Mouse (Mus musculus): Measurements from ENCODE around the gene Slc35f6. TPM values are rescaled to one million over a fixed set of nuclear protein-coding genes. Genes with fewer than 3 reads are reported as not detected.

The Slc35f6 gene
- total RNA-seq (2022), result 10 to 100 TPM; 37.6 to 43.3 (median 39.8) TPM

DNA sequence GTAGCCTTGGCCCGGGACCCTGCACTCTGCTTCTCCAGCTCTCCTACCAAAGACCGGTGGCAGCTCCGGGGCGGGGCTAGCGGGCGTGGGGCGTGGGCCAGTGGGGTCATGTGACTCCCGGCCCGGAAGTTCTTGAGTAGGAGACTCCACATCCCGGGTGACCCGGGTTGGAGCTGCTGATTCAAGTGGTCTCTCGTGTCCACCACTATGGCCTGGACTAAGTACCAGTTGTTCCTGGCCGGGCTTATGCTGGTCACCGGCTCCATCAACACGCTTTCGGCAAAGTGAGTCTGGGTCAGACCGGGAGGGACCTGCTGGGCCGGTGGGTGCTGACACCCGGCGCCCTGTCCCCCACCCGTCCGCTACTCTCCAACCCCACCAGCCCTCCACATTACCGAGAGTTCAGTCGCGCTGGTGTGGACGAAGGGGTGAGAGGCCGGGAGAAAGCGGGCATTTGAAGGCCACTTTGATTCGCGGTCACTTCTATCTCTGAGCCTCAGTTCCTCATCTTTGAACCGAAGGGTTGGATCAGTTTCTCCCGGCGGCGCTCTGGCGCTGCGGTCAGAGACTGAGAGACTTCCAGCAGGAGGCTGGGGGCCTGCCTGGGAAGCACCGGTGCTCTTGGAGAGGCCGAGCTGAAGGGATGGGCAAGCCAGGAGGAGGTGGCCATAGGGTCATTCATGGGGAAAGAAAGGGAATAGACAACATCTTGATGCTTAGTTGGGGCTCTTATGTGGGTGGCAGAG lies at the start of gene Slc35f6:
Slc35f6 (plus strand) TSS at position 119 of the 746 bp plus-strand sequence.
- peak; percentile 90 to 92 for DNase-seq (ENCODE audit: low spot score in 2 of 2)

GRCm38 (mm10) chr5:30601397-30601796 lies 46.3 kb upstream of the Slc35f6 start:
- no peak for DNase-seq (ENCODE audit: low spot score in 2 of 2)

GRCm38 (mm10) chr5:30603255-30603654 lies 44.5 kb upstream of the Slc35f6 start:
- DNase-seq (ENCODE audit: low spot score in 2 of 2), result no peak

DNA sequence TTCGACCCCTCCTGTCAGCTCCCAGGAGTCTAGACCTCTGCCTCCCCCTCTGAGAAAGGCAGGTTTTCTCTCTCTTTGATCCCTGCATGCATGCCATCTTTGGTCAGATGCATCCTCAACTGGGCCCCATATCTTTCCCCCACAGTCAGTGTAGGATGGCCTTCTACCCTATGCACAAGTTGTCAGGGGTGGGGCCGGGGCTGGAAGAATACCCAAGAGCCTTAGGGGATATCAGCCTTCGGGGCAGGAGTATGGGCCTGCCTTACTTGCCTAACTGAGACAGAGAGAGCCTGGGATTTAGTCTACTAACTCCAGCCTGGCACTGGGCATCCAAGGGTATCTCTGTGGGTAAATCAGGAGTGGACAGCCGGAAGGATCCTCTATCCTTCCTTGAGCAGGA lies 43.8 kb upstream of the Slc35f6 start:
- DNase-seq (ENCODE audit: low spot score in 2 of 2), result no peak

DNA sequence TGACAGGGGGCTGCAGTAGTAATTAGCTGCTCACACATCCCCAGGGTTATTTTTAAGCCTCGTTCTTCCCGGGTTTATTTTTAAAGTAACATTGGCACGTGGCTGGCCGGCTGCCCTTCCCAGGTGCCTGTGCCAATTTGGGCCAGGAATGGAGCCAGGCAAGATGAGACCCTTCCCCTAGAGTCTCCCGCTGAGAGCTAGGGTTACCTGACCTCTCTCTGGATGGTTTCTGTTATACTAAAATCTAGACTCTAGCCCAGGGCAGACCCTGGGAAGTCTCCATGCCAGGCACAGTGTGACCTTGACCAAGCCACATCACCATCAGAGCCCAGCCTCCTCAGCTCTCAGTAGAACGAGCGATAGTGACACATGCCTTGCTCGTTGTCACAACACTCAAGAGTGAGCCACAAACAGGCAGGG lies 43.0 kb upstream of the Slc35f6 start:
- DNase-seq (ENCODE audit: low spot score in 2 of 2), result no peak

GRCm38 (mm10) chr5:30605649-30606048 lies 42.1 kb upstream of the Slc35f6 start:
- DNase-seq (ENCODE audit: low spot score in 2 of 2), result no peak

- peak; percentile 56 to 90 for DNase-seq (ENCODE audit: low spot score in 2 of 2)
Measured at GRCm38 (mm10) chr5:30606424-30607073, 41.2 kb upstream of the Slc35f6 start.

DNA sequence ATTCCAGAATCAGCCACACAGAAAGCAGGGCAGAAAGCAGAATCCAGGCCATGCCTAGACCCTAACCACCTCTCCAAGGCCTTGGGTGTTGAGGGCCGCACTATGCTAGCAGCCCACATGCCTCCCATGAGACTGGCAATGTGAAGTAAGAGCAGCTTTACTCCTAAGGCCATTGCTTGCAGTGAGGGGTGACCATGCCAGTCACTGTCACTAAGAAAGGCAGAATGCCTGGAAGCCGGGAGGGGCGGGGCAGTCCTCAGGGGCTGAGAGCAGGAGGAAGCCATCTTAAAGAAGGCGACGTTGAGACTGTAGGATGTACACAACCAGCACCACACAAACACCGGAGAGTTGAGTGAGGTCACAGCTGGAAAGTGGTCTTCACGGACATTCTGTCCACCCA lies 38.6 kb upstream of the Slc35f6 start:
- DNase-seq (ENCODE audit: low spot score in 2 of 2), result no peak

- DNase-seq (ENCODE audit: low spot score in 2 of 2), result no peak
Measured at GRCm38 (mm10) chr5:30609918-30610645, 37.7 kb upstream of the Slc35f6 start.

DNA sequence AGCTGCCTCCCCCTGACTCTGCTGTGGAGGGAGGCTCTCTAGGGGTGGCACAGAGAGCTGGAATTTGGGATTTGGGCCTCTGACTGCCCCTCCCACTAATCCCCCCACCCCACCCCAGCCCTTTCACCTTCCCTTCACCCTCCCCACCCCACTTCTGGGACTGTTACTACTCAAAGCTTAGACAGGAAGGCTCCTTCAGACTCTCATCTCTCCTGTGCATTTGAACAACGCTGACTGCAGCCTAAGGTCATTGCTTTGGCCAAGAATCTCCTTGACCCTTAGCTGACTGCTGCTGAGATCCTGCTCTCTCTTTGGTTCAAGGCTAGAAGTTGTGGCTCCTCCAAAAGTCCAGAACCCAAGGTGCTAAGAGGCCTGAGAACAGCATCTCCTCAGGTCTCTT lies 36.6 kb upstream of the Slc35f6 start:
- DNase-seq (ENCODE audit: low spot score in 2 of 2), result no peak

- DNase-seq (ENCODE audit: low spot score in 2 of 2), result no peak
Measured at GRCm38 (mm10) chr5:30611689-30612088, 36.0 kb upstream of the Slc35f6 start.

DNA sequence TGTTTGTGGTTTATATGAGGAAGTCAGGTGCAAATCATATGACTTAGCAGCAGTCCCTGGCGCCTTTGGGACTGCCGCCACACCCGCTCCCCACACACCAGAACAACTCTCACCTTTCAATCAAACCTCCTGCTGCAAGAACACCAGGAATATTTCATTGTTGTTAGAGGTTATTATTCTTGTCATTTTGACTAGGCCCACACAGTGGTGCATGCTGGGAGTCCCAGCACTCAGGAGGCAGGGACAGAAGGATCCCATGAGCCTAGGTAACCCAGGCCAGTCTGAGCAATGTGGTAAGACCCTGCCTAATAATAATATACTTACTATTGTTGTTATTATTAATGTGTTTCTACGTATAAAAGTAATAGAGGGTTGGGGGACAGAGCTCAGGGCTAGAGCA lies 35.2 kb upstream of the Slc35f6 start:
- DNase-seq (ENCODE audit: low spot score in 2 of 2), result no peak

DNA sequence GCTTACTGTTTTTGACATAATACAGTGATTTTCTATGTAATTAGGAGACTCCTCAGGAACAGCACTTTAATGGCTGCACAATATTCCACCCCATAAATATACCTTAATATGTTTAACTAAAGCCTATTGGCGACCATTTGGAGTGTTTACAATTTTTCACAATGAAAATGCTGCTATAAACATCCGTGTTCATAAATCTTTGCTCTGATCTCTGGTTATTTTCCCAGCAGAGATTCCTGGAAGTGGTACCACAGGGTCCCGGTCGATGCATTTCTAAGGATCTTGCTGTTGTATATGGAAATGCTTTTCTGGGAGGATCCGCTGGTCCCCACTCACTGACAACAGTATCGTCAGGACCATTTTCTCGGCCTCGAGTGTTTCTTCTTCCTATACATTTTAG lies 34.5 kb upstream of the Slc35f6 start:
- DNase-seq (ENCODE audit: low spot score in 2 of 2), result no peak

GRCm38 (mm10) chr5:30614221-30614620 lies 33.5 kb upstream of the Slc35f6 start:
- DNase-seq (ENCODE audit: low spot score in 2 of 2), result no peak

DNA sequence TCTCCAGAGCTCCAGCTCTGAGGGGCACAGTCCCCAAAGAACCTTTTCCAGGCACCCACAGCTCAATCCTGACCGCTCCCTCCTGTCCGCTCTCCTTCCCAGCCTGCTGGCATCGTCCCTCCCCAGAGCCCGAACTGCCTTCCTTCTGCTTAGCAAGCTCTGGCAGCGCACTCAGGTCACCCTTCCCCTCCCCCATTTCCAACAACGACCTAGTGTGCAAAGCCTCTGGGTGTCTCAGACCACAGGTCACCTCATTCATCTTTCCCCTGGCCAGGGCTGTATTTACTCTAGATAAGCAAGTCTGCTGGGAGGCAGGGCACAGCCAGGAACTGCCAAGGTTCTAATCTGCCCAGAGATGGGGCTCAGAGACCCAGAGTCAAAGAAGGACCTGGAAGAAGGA lies 32.3 kb upstream of the Slc35f6 start:
- DNase-seq (ENCODE audit: low spot score in 2 of 2), result no peak

DNA sequence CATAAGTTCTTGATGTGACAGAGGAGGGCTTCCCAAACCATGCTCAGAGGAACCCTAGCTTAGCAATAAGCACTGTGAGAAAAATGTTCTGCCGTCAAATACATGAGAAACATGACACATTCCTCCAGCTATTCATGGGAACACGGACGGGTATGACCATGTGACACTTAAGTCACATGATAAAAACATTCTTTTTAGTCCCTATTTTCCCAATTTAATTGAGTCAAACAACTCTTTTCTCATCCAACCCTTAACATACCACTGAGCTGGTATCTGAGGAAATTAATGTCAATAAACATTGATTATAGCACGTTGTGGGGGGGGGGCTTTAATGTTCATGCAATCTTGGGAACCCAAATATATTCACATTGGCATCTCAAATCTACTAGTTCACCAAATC lies 31.9 kb upstream of the Slc35f6 start:
- DNase-seq (ENCODE audit: low spot score in 2 of 2), result no peak

GRCm38 (mm10) chr5:30616644-30617043 lies 31.1 kb upstream of the Slc35f6 start:
- no peak for DNase-seq (ENCODE audit: low spot score in 2 of 2)

- no peak for DNase-seq (ENCODE audit: low spot score in 2 of 2)
Measured at GRCm38 (mm10) chr5:30617357-30617756, 30.4 kb upstream of the Slc35f6 start.

GRCm38 (mm10) chr5:30617851-30618250 lies 29.9 kb upstream of the Slc35f6 start:
- no peak for DNase-seq (ENCODE audit: low spot score in 2 of 2)

GRCm38 (mm10) chr5:30618376-30619003 lies 29.2 kb upstream of the Slc35f6 start:
- DNase-seq (ENCODE audit: low spot score in 2 of 2), result no peak

GRCm38 (mm10) chr5:30619211-30619610 lies 28.5 kb upstream of the Slc35f6 start:
- no peak for DNase-seq (ENCODE audit: low spot score in 2 of 2)

DNA sequence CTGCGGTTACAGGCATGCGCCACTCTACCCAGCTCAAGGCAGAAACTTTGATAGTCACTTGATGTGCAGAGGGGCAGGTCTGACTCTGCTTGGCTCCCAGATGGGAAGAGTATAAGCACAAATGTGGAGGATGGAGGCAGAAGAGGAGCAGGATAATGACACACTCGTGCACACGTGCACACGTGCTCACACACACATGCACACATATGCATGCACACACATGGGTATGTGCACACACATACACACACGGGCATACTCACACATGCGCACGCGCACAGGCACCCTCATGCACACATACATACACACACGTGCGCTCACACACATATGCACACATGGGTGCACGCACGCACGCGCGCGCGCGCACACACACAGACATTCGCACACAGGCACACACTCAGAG lies 27.2 kb upstream of the Slc35f6 start:
- no peak for DNase-seq (ENCODE audit: low spot score in 2 of 2)

Data from left cerebral cortex, adult 8-10 months (tissue).